ENCODE assay signal across 22 mouse cellular contexts in the genomic region with DNA sequence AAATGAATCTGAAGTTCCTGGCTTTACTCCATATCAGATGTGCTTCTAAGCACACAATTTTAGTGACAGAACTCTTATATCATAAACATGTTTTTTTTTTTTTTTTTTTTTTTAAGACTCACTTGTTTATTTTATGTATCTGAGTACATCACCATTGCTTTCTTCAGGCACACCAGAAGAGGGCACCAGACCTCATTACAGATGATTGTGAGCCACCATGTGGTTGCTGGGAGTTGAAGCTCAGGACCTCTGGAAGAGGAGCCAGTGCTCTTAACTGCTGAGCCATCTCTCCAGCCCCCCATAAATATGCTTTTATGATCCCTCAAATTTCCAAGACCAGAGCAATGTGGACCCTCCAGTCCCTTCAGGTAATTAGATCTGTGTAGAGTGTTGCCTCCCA.
DNase-seq lines count a peak whose midpoint lies in the region; ATAC-seq and TF ChIP-seq lines count a peak whose summit lies in the region.
"Had no signal": no experiment of that assay in that cellular context is flagged by ENCODE, and none has a peak within 500 bp of the region (broad histone marks: within the 10 kb centered on the region; RNA-seq: fewer than 3 reads in every experiment).

No protein-coding gene starts in this region.

- TF ChIP-seq EP300 in CH12.LX (IDR thresholded peaks at IDR 0.05; ENCODE audit: low read length): no peak

- DNase-seq in hindbrain, postnatal 0 days (ENCODE audit: low spot score): no peak
- DNase-seq in hindbrain, embryonic 14.5 days (ENCODE audit: low spot score): no peak
- DNase-seq in left cerebral cortex, adult 2 months (ENCODE audit: extremely low spot score in 1 of 2, low spot score in 2 of 2): no peak
- no peak for DNase-seq in left cerebral cortex, postnatal 4 days
- DNase-seq in CH12.LX (ENCODE audit: extremely low read depth) (peak; percentile 53), Patski (ENCODE audit: low read depth, low spot score) (no peak)
- DNase-seq: adrenal gland, adult 8-10 months; B cell, adult 2 months; cerebellum, adult 2 months; cerebellum, postnatal 14 days; gastrocnemius, postnatal 14 days; heart, postnatal 14 days; kidney, adult 11 months; right cerebral cortex, postnatal 14 days had no signal

- POLR2A ChIA-PET in Patski (lab: Charles Lee): no interaction called here

- ATAC-seq in hindbrain, postnatal 0 days: no peak
- ATAC-seq in hindbrain, embryonic 14.5 days (ENCODE audit: low FRiP score): no peak
- ATAC-seq in Patski: no peak
- ATAC-seq: forebrain, embryonic 13.5 days had no signal

- H3K27ac ChIP-seq in hindbrain, postnatal 0 days: no peak overlapping the region
- no peak overlapping the region for H3K27ac ChIP-seq in hindbrain, embryonic 14.5 days
- no peak overlapping the region for H3K27ac ChIP-seq in left cerebral cortex, adult 2 months
- no peak overlapping the region for H3K27ac ChIP-seq in CH12.LX (ENCODE audit: insufficient read depth, low read depth)
- H3K27ac ChIP-seq: embryonic facial prominence, embryonic 10.5 days; embryonic facial prominence, embryonic 15.5 days; forebrain, embryonic 13.5 days; heart, embryonic 13.5 days; kidney, embryonic 15.5 days; limb, embryonic 13.5 days; midbrain, embryonic 12.5 days had no signal

- 0 out of 2 replicates have a peak, but pooled peaks have one; percentile 26 for TF ChIP-seq CTCF in hindbrain, postnatal 0 days (IDR thresholded peaks at IDR 0.05; ENCODE audit: low read depth)
- peak; percentile 22 for TF ChIP-seq CTCF in left cerebral cortex, adult 2 months (IDR thresholded peaks at IDR 0.05)
- TF ChIP-seq CTCF in CH12.LX (conservative IDR thresholded peaks at IDR 0.05 in 1 of 2, IDR thresholded peaks at IDR 0.05 in 1 of 2; ENCODE audit: low read depth in 2 of 2, low read length in 2 of 2) (peak; percentile 45 to 83; a peak in 3 of 4 replicates), Patski (IDR thresholded peaks at IDR 0.05) (peak; percentile 44)

- H3K79me2 ChIP-seq in CH12.LX (replicated peaks; ENCODE audit: control insufficient read depth, extremely low read depth, insufficient read depth, poor library complexity, severe bottlenecking): no peaks in the 10 kb centered on the region

- H3K27me3 ChIP-seq in hindbrain, postnatal 0 days (ENCODE audit: insufficient read depth, low read length): no peaks in the 10 kb centered on the region
- no peaks in the 10 kb centered on the region for H3K27me3 ChIP-seq in hindbrain, embryonic 14.5 days (ENCODE audit: control insufficient read depth, insufficient read depth, low read length)
- H3K27me3 ChIP-seq in CH12.LX (replicated peaks) (no peaks in the 10 kb centered on the region), Patski (no peaks in the 10 kb centered on the region)
- H3K27me3 ChIP-seq: embryonic facial prominence, embryonic 15.5 days; forebrain, embryonic 13.5 days; heart, embryonic 13.5 days; kidney, embryonic 15.5 days; midbrain, embryonic 12.5 days had no signal

- intact Hi-C loops in left cerebral cortex, adult 2 months (cut with DNase I): no loop called here
- intact Hi-C loops in left cerebral cortex, postnatal 4 days (cut with DNase I): no loop called here

- peak; percentile 60 for TF ChIP-seq RAD21 in CH12.LX (IDR thresholded peaks at IDR 0.05; ENCODE audit: low read depth, low read length)

- no peak for TF ChIP-seq POLR2A in CH12.LX (IDR thresholded peaks at IDR 0.05; ENCODE audit: low read depth, low read length)

- in situ Hi-C loops in CH12.LX (cut with MboI; ENCODE audit: low pct_ligation_motif_present, low pct_unique_long_range_greater_than_20kb, low sequenced_read_pairs): no loop called here
- in situ Hi-C loops in Patski (cut with MboI; ENCODE audit: low pct_unique_long_range_greater_than_20kb): no loop called here

- no peak overlapping the region for H3K9ac ChIP-seq in hindbrain, postnatal 0 days (replicated peaks; ENCODE audit: low read length)
- no peak overlapping the region for H3K9ac ChIP-seq in hindbrain, embryonic 14.5 days
- H3K9ac ChIP-seq in CH12.LX (ENCODE audit: insufficient read depth, low read depth): no peak overlapping the region
- H3K9ac ChIP-seq: embryonic facial prominence, embryonic 15.5 days; forebrain, embryonic 13.5 days; heart, embryonic 13.5 days; kidney, embryonic 15.5 days; limb, embryonic 13.5 days; midbrain, embryonic 12.5 days had no signal

- no peaks in the 10 kb centered on the region for H3K9me3 ChIP-seq in hindbrain, postnatal 0 days (ENCODE audit: low read length)
- no peaks in the 10 kb centered on the region for H3K9me3 ChIP-seq in hindbrain, embryonic 14.5 days (ENCODE audit: control insufficient read depth, low read length)
- H3K9me3 ChIP-seq in CH12.LX (replicated peaks; ENCODE audit: low read length): no peaks in the 10 kb centered on the region
- H3K9me3 ChIP-seq: embryonic facial prominence, embryonic 10.5 days; embryonic facial prominence, embryonic 15.5 days; forebrain, embryonic 13.5 days; heart, embryonic 13.5 days; kidney, embryonic 15.5 days; limb, embryonic 13.5 days; midbrain, embryonic 12.5 days had no signal

- H3K4me1 ChIP-seq in hindbrain, postnatal 0 days (ENCODE audit: insufficient read depth, low read length): no peaks in the 10 kb centered on the region
- H3K4me1 ChIP-seq in hindbrain, embryonic 14.5 days (replicated peaks; ENCODE audit: control insufficient read depth, insufficient read depth, low read length): no peaks in the 10 kb centered on the region
- peaks cover 9 to 21% of the 10 kb centered on the region in 2 experiments for H3K4me1 ChIP-seq in CH12.LX (ENCODE audit: control insufficient read depth in 1 of 2, insufficient read depth in 2 of 2)
- H3K4me1 ChIP-seq: embryonic facial prominence, embryonic 10.5 days; forebrain, embryonic 13.5 days had no signal

- dilution Hi-C loops in CH12.LX (cut with MboI; ENCODE audit: extremely low pct_ligation_motif_present, extremely low pct_unique_long_range_greater_than_20kb, low sequenced_read_pairs): no loop called here

- no peak overlapping the region for H3K4me3 ChIP-seq in hindbrain, postnatal 0 days (ENCODE audit: low read length)
- no peak overlapping the region for H3K4me3 ChIP-seq in hindbrain, embryonic 14.5 days (replicated peaks; ENCODE audit: low read length)
- H3K4me3 ChIP-seq in left cerebral cortex, adult 2 months: no peak overlapping the region
- no peak overlapping the region for H3K4me3 ChIP-seq in CH12.LX (replicated peaks in 1 of 3; ENCODE audit: low read depth in 2 of 3, low read length in 2 of 3, poor library complexity in 1 of 3)
- H3K4me3 ChIP-seq: embryonic facial prominence, embryonic 10.5 days; embryonic facial prominence, embryonic 15.5 days; forebrain, embryonic 13.5 days; heart, embryonic 13.5 days; kidney, embryonic 15.5 days; limb, embryonic 13.5 days; midbrain, embryonic 12.5 days had no signal

- H3K4me2 ChIP-seq in hindbrain, postnatal 0 days (ENCODE audit: low read depth, low read length): no peak overlapping the region
- H3K4me2 ChIP-seq in hindbrain, embryonic 14.5 days (replicated peaks): no peak overlapping the region
- no peak overlapping the region for H3K4me2 ChIP-seq in CH12.LX (ENCODE audit: insufficient read depth, low read depth, poor library complexity, severe bottlenecking)
- H3K4me2 ChIP-seq: embryonic facial prominence, embryonic 15.5 days; forebrain, embryonic 13.5 days; heart, embryonic 13.5 days; kidney, embryonic 15.5 days; limb, embryonic 13.5 days; liver, embryonic 11.5 days; midbrain, embryonic 12.5 days had no signal

- CTCF ChIA-PET in Patski (lab: Charles Lee): no interaction called here

- no peaks in the 10 kb centered on the region for H3K36me3 ChIP-seq in hindbrain, postnatal 0 days (ENCODE audit: insufficient read depth, low read length)
- H3K36me3 ChIP-seq in hindbrain, embryonic 14.5 days (replicated peaks; ENCODE audit: control insufficient read depth, insufficient read depth): no peaks in the 10 kb centered on the region
- H3K36me3 ChIP-seq in CH12.LX (replicated peaks in 1 of 2; ENCODE audit: control insufficient read depth in 1 of 2, insufficient read depth in 1 of 2, low read length in 1 of 2): no peaks in the 10 kb centered on the region
- H3K36me3 ChIP-seq: embryonic facial prominence, embryonic 10.5 days; embryonic facial prominence, embryonic 15.5 days; heart, embryonic 13.5 days; kidney, embryonic 15.5 days; limb, embryonic 13.5 days; midbrain, embryonic 12.5 days had no signal

TF ChIP-seq in CH12.LX, 34 proteins besides CTCF, POLR2A, EP300 and RAD21:
- peak; percentile 75 for TF ChIP-seq MAX (IDR thresholded peaks at IDR 0.05; ENCODE audit: low read length)
- no peak for TF ChIP-seq ZMIZ1 (IDR thresholded peaks at IDR 0.05; ENCODE audit: low read depth, low read length)
- peak; percentile 26 for TF ChIP-seq ZC3H11A (IDR thresholded peaks at IDR 0.05; ENCODE audit: low read depth, low read length)
- TF ChIP-seq TBP (conservative IDR thresholded peaks at IDR 0.05; ENCODE audit: low read depth, low read length): no peak
- TF ChIP-seq SMC3 (IDR thresholded peaks at IDR 0.05; ENCODE audit: low read depth, low read length): peak; percentile 79
- peak; percentile 76; the same call in 1 of the 2 replicates for TF ChIP-seq MYC (IDR thresholded peaks at IDR 0.05; ENCODE audit: low read depth, low read length)
- TF ChIP-seq NELFE (IDR thresholded peaks at IDR 0.05; ENCODE audit: low read depth, low read length): peak; percentile 18; the same call in 1 of the 2 replicates
- peak; percentile 84 for TF ChIP-seq ZNF384 (IDR thresholded peaks at IDR 0.05; ENCODE audit: low read depth, low read length)
